ENCODE assay signal across 7 mouse cellular contexts in the genomic region with DNA sequence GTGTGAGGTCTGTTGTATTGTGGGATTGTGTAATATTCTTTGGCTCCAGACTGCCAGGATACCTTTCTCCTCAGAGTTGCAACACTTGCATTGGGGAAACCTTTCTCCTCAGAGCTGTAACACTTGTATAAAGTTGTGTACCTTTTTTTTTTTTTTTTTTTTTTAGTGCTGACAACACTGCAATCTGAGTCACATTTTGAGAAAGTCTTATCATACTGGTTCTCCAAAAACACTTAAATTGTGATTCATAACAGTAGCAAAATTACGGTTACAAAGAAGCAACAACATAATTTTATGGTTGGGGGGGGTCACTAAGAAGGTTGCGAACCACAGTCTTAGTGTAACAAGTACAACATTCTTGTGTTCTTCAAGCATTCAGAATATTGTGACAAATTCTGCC. TPM values are rescaled to one million over a fixed set of nuclear protein-coding genes. Genes with fewer than 3 reads are reported as not detected.
DNase-seq lines count a peak whose midpoint lies in the region; ATAC-seq and TF ChIP-seq lines count a peak whose summit lies in the region.

A gene (plus strand): TSS at position 165 of the 400 bp plus-strand sequence.

- peak within 1 kb of the TSS; percentile 56 for H3K9ac ChIP-seq in lung, postnatal 0 days (replicated peaks; ENCODE audit: low read depth)
- peak within 1 kb of the TSS; percentile 75; the same call in 1 of the 2 replicates for H3K9ac ChIP-seq in embryonic facial prominence, embryonic 12.5 days
- H3K9ac ChIP-seq in hindbrain, embryonic 16.5 days (ENCODE audit: low read depth, low read length), result peak within 1 kb of the TSS; percentile 80
- H3K9ac ChIP-seq in midbrain, embryonic 16.5 days (ENCODE audit: low read depth, low read length), result peak within 1 kb of the TSS; percentile 47

- peak within 1 kb of the TSS; percentile 81 for H3K4me3 ChIP-seq in lung, postnatal 0 days (ENCODE audit: low read depth, low read length)
- H3K4me3 ChIP-seq in embryonic facial prominence, embryonic 12.5 days, result peak within 1 kb of the TSS; percentile 62
- H3K4me3 ChIP-seq in hindbrain, embryonic 16.5 days (ENCODE audit: low read length), result peak within 1 kb of the TSS; percentile 83
- H3K4me3 ChIP-seq in midbrain, embryonic 16.5 days (ENCODE audit: low read depth, low read length), result peak within 1 kb of the TSS; percentile 46

- H3K36me3 ChIP-seq in lung, postnatal 0 days (ENCODE audit: insufficient read depth, low read length), result no peaks in the 10 kb centered on the region
- no peaks in the 10 kb centered on the region for H3K36me3 ChIP-seq in embryonic facial prominence, embryonic 12.5 days
- H3K36me3 ChIP-seq in hindbrain, embryonic 16.5 days (ENCODE audit: control insufficient read depth, insufficient read depth, low read length), result no peaks in the 10 kb centered on the region
- no peaks in the 10 kb centered on the region for H3K36me3 ChIP-seq in midbrain, embryonic 16.5 days (ENCODE audit: control insufficient read depth, insufficient read depth, low read length)

- H3K9me3 ChIP-seq in lung, postnatal 0 days (ENCODE audit: low read length), result no peaks in the 10 kb centered on the region
- no peaks in the 10 kb centered on the region for H3K9me3 ChIP-seq in embryonic facial prominence, embryonic 12.5 days
- no peaks in the 10 kb centered on the region for H3K9me3 ChIP-seq in hindbrain, embryonic 16.5 days (ENCODE audit: control insufficient read depth, low read length)
- no peaks in the 10 kb centered on the region for H3K9me3 ChIP-seq in midbrain, embryonic 16.5 days (replicated peaks; ENCODE audit: control insufficient read depth, low read length, poor library complexity, severe bottlenecking)

- WGBS in lung, postnatal 0 days, result 99% methylated on average over 2 of the region's 2 CpGs
- 97% methylated on average over 2 of the region's 2 CpGs for WGBS in embryonic facial prominence, embryonic 12.5 days
- 94% methylated on average over 2 of the region's 2 CpGs for WGBS in hindbrain, embryonic 16.5 days
- WGBS in midbrain, embryonic 16.5 days, result 97% methylated on average over 2 of the region's 2 CpGs

- no peaks in the 10 kb centered on the region for H3K27me3 ChIP-seq in lung, postnatal 0 days (replicated peaks; ENCODE audit: insufficient read depth, low read length)
- H3K27me3 ChIP-seq in embryonic facial prominence, embryonic 12.5 days, result no peaks in the 10 kb centered on the region
- H3K27me3 ChIP-seq in hindbrain, embryonic 16.5 days (replicated peaks; ENCODE audit: control insufficient read depth, insufficient read depth, low read length), result no peaks in the 10 kb centered on the region
- H3K27me3 ChIP-seq in midbrain, embryonic 16.5 days (ENCODE audit: control insufficient read depth, insufficient read depth, low read depth, low read length), result no peaks in the 10 kb centered on the region

- no peak for TF ChIP-seq EP300 in lung, postnatal 0 days (IDR thresholded peaks at IDR 0.05)

- TF ChIP-seq CTCF in lung, postnatal 0 days (IDR thresholded peaks at IDR 0.05), result no peak

- H3K4me2 ChIP-seq in lung, postnatal 0 days (replicated peaks; ENCODE audit: low read depth, low read length), result peak within 1 kb of the TSS; percentile 67
- peak within 1 kb of the TSS; percentile 53 for H3K4me2 ChIP-seq in embryonic facial prominence, embryonic 12.5 days (replicated peaks)
- peak within 1 kb of the TSS; percentile 78 for H3K4me2 ChIP-seq in hindbrain, embryonic 16.5 days (ENCODE audit: low read length)
- peak within 1 kb of the TSS; percentile 79 for H3K4me2 ChIP-seq in midbrain, embryonic 16.5 days (ENCODE audit: low read length)

- DNase-seq in lung, postnatal 0 days (ENCODE audit: low spot score), result no peak
- no peak for DNase-seq in lung, adult 18-20 months
- DNase-seq in frontal cortex, postnatal 14 days (ENCODE audit: low spot score in 2 of 2), result no peak
- no peak for DNase-seq in kidney, adult 8-10 months

- H3K4me1 ChIP-seq in lung, postnatal 0 days (ENCODE audit: insufficient read depth, low read depth, low read length), result no peaks in the 10 kb centered on the region
- H3K4me1 ChIP-seq in embryonic facial prominence, embryonic 12.5 days, result no peaks in the 10 kb centered on the region
- H3K4me1 ChIP-seq in hindbrain, embryonic 16.5 days (ENCODE audit: control insufficient read depth, insufficient read depth, low read depth, low read length), result no peaks in the 10 kb centered on the region
- H3K4me1 ChIP-seq in midbrain, embryonic 16.5 days (ENCODE audit: control insufficient read depth, insufficient read depth, low read length), result peaks cover 9% of the 10 kb centered on the region; the same call in 1 of the 2 replicates

- H3K27ac ChIP-seq in lung, postnatal 0 days (ENCODE audit: low read length), result no peak within 1 kb of the TSS
- H3K27ac ChIP-seq in embryonic facial prominence, embryonic 12.5 days, result no peak within 1 kb of the TSS; the same call in 1 of the 2 replicates
- H3K27ac ChIP-seq in hindbrain, embryonic 16.5 days (ENCODE audit: low read depth, low read length), result peak within 1 kb of the TSS; percentile 91
- H3K27ac ChIP-seq in midbrain, embryonic 16.5 days (ENCODE audit: low read length), result peak within 1 kb of the TSS; percentile 73

- ATAC-seq in lung, postnatal 0 days, result no peak
- no peak for ATAC-seq in embryonic facial prominence, embryonic 12.5 days (ENCODE audit: insufficient number of reproducible peaks, insufficient read depth, low FRiP score, low TSS enrichment)
- ATAC-seq in hindbrain, embryonic 16.5 days, result no peak
- no peak for ATAC-seq in midbrain, embryonic 16.5 days

RNA-seq across cellular contexts. Expression of the gene that starts here (rescaled TPM):
- 12.4 and 13.6 TPM in 2 replicates for polyA plus RNA-seq in lung, postnatal 0 days (2015; fragmentation: Nextera tagmentation; extraction: Ambion mirVana)
- 28.8 and 32.6 TPM in 2 replicates for polyA plus RNA-seq in embryonic facial prominence, embryonic 12.5 days (2016; fragmentation: Nextera tagmentation; extraction: Ambion mirVana)
- polyA plus RNA-seq in hindbrain, embryonic 16.5 days (2015; fragmentation: Nextera tagmentation; extraction: Ambion mirVana), result 13.0 and 15.2 TPM in 2 replicates
- polyA plus RNA-seq in midbrain, embryonic 16.5 days (2015; fragmentation: Nextera tagmentation; extraction: Ambion mirVana), result 14.7 TPM in 2 replicates

Comparison
In these comparisons a context has a peak if more than half of its experiments do, and no peak if none do; other contexts are left out.
1. H3K27ac ChIP-seq: peak in hindbrain, embryonic 16.5 days (single experiment) and midbrain, embryonic 16.5 days (single experiment); none in lung, postnatal 0 days (single experiment) and embryonic facial prominence, embryonic 12.5 days (single experiment).
2. Peak in every context shown above with its lines, with median percentiles within 50 percentile points of each other: H3K4me2 ChIP-seq, H3K4me3 ChIP-seq and H3K9ac ChIP-seq.